Mouse (Mus musculus) ES-Bruce4 (cell line): ENCODE measurements around the gene Il17d. TPM values are rescaled to one million over a fixed set of nuclear protein-coding genes. Genes with fewer than 3 reads are reported as not detected.
A peak's percentile ranks its signal among the peaks of the same experiment; 100 is the strongest.

Experiments used
- H3K27ac ChIP-seq: 2 replicates; pipeline ENCODE4 v1.5.1; 2012; ENCODE audit warnings: low read length, inconsistent platforms; ENCODE audit not compliant: insufficient read depth
- H3K27me3 ChIP-seq: 2 replicates; pipeline ENCODE4 v1.6.1; 2012; ENCODE audit warnings: mild to moderate bottlenecking, low read length, inconsistent platforms; ENCODE audit not compliant: control insufficient read depth, poor library complexity, insufficient read depth, severe bottlenecking
- H3K36me3 ChIP-seq: 2 replicates; pipeline ENCODE4 v1.6.1; 2012; ENCODE audit warnings: inconsistent platforms, mild to moderate bottlenecking, low read length, moderate library complexity; ENCODE audit not compliant: control insufficient read depth, poor library complexity, insufficient read depth, severe bottlenecking
- H3K4me1 ChIP-seq: one replicate; pipeline ENCODE4 v1.8.1; 2011; ENCODE audit warnings: low read length; ENCODE audit not compliant: control insufficient read depth, insufficient read depth
- H3K4me3 ChIP-seq: 2 replicates; pipeline ENCODE4 v1.5.1; 2011; ENCODE audit warnings: low read depth, mild to moderate bottlenecking, low read length
- H3K9ac ChIP-seq: 2 replicates; pipeline ENCODE4 v1.6.1; 2012; ENCODE audit warnings: low read depth, mild to moderate bottlenecking, inconsistent platforms; ENCODE audit not compliant: poor library complexity, severe bottlenecking
- H3K9me3 ChIP-seq: replicated peaks from 2 replicates; pipeline ENCODE4 v1.6.1; 2012; ENCODE audit warnings: mild to moderate bottlenecking, low read length, inconsistent platforms; ENCODE audit not compliant: control insufficient read depth, poor library complexity, insufficient read depth, severe bottlenecking
- CTCF ChIP-seq: IDR thresholded peaks from one replicate; pipeline ENCODE4 v1.8.1; 2011; ENCODE audit warnings: low read depth, low read length
- EP300 ChIP-seq: IDR thresholded peaks from 2 replicates; pipeline ENCODE4 v1.6.1; 2011; ENCODE audit warnings: low read depth, low read length; ENCODE audit not compliant: insufficient read depth
- POLR2A ChIP-seq: IDR thresholded peaks from one replicate; pipeline ENCODE4 v1.8.1; 2011; ENCODE audit warnings: low read length; ENCODE audit not compliant: insufficient read depth
- polyA plus RNA-seq: library from polyadenylated mRNA; stranded (reverse); fragments of >200 nt; gene quantifications from 2 replicates; pipeline ENCODE4 v1.2.4, GENCODE M21; 2011; ENCODE audit warnings: low read depth; ENCODE audit not compliant: missing spikeins, insufficient read depth, insufficient read length

The Il17d gene
- polyA plus RNA-seq, 1 experiment = 1.4 TPM

DNA sequence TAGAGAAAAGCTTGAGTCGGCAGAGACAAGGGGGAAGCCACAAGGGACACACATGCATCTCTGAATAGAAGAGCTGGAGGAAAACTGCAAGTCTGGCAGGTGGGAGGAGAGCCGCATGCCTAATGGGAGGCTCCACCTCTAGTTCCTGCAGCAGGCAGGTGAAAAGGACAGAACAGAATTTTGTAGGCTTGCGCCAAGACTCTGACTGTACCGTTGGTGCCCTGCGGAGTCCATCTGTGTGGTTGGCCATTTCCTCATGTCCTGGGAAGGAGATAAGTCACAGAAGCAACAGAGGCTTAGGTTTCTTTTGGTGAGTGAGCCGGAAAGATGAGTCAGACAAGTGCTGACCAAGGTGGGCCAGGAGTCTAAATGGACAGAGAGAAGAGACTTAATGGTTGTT lies 20.8 kb upstream of the Il17d start:
- no peak overlapping the region for H3K9ac ChIP-seq
- H3K36me3 ChIP-seq = no peaks in the 10 kb centered on the region
- H3K9me3 ChIP-seq = no peaks in the 10 kb centered on the region
- H3K4me1 ChIP-seq = no peaks in the 10 kb centered on the region
- H3K27ac ChIP-seq = no peak overlapping the region
- H3K27me3 ChIP-seq = no peaks in the 10 kb centered on the region
- no peak overlapping the region for H3K4me3 ChIP-seq
- TF ChIP-seq EP300 = no peak
- TF ChIP-seq CTCF = no peak
- no peak for TF ChIP-seq POLR2A

DNA sequence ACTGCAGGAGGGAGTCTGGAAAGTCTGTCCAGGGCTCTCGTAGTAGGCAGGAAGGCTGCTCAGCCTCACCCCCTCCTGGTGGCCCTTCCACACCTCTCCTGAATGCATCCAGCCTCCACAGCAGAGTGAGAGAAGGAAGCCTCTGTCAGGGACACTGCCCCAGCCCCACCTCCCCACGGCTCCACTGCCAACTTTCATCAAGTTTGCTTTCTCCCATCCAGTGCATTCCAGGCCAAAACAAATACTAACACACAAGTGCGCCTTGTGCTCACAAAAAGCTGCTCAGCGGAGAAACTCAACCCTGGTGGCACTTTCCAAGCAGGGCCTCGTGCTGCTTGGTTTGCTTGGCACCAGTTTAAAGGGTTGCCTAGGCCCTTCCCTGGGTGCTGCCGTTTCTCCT lies 15.0 kb upstream of the Il17d start:
- no peaks in the 10 kb centered on the region for H3K27me3 ChIP-seq
- no peaks in the 10 kb centered on the region for H3K9me3 ChIP-seq
- no peak overlapping the region for H3K27ac ChIP-seq
- H3K4me3 ChIP-seq = no peak overlapping the region
- H3K4me1 ChIP-seq = no peaks in the 10 kb centered on the region
- TF ChIP-seq CTCF (no peak), POLR2A (no peak)
- H3K9ac ChIP-seq = no peak overlapping the region
- H3K36me3 ChIP-seq = no peaks in the 10 kb centered on the region

DNA sequence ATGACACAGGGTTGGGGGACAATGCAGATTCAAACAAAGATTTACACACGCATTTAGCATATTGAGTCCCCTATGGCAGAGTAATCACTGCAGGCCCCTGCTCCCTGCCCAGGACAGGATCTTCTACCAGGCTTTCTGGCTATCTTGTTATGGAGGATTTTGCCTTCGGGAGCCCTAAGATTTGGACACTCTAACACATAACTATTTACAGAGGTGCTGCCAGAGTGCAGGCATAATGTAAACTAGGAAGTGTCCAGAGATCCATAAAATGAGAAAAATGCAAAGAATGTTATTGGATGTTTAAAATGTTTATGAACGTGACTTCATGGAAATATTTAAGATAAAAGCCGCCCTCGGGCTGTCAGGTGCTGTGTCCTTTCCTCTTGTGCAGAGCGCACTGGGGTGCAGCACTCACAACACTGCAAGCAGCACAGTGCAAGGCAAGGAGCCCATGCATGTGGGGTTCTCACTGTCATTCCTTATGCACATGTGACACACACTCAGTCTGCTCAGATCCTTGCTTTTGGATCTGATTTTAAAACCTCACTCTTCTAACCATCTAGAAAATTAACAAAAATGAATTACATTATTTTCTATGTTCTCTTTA lies 9.3 kb upstream of the Il17d start:
- H3K27me3 ChIP-seq = no peaks in the 10 kb centered on the region
- no peaks in the 10 kb centered on the region for H3K4me1 ChIP-seq
- H3K4me3 ChIP-seq = no peak overlapping the region
- no peaks in the 10 kb centered on the region for H3K9me3 ChIP-seq
- no peak overlapping the region for H3K27ac ChIP-seq
- TF ChIP-seq CTCF = no peak
- TF ChIP-seq POLR2A = no peak
- no peak for TF ChIP-seq EP300
- H3K9ac ChIP-seq = no peak overlapping the region
- no peaks in the 10 kb centered on the region; the same call in 1 of the 2 replicates for H3K36me3 ChIP-seq

DNA sequence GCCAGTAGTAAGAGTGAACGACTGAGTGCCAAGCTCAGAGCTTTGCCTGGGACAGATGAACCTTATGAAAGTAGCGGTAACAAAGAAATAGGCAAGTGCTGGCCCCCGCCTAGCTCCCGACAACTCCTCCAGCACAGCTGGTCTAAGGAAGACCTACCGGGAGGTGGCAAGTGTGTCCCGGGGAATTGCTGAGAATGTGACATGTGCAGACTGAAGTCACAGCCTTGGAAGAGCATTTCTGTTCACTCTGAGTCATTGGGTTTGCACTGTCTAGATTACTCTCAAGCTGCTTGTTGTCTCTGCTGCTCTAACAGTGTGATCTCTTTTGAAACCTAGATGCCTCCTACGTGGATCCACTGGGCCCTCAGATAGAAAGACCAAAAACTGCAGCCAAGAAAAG lies 7.6 kb upstream of the Il17d start:
- no peaks in the 10 kb centered on the region for H3K4me1 ChIP-seq
- no peaks in the 10 kb centered on the region; the same call in 1 of the 2 replicates for H3K36me3 ChIP-seq
- TF ChIP-seq EP300 (no peak), CTCF (no peak), POLR2A (no peak)
- no peak overlapping the region for H3K9ac ChIP-seq
- no peaks in the 10 kb centered on the region for H3K27me3 ChIP-seq
- no peak overlapping the region for H3K4me3 ChIP-seq
- no peak overlapping the region for H3K27ac ChIP-seq
- no peaks in the 10 kb centered on the region for H3K9me3 ChIP-seq

DNA sequence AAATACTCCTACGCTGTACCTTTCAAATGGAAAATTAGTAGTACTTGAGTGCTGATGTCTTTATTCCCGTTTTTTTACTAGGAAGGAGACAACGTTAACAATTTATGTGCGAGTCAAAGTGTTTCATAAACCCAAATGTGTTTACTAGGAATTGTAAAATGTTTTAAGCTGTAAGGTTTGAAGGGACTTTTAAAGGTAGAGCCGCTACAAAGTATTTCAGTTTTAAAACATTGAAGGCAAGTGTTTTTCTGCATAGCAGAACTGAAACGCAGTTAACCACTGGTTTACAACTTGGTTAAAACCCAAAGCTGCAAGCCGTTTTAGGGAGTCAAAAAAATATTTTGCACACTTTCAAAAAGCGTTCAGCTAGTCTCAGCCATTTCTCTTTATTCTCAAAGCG lies 815 bp upstream of the Il17d start:
- Histone ChIP-seq H3K4me3 (no peak overlapping the region), H3K9ac (peak overlapping the region; percentile 98; the same call in 1 of the 2 replicates), H3K27me3 (no peaks in the 10 kb centered on the region), H3K4me1 (peaks cover 10% of the 10 kb centered on the region), H3K9me3 (no peaks in the 10 kb centered on the region), H3K36me3 (no peaks in the 10 kb centered on the region; the same call in 1 of the 2 replicates), H3K27ac (no peak overlapping the region)
- TF ChIP-seq CTCF = no peak
- TF ChIP-seq EP300 = no peak
- TF ChIP-seq POLR2A = no peak

DNA sequence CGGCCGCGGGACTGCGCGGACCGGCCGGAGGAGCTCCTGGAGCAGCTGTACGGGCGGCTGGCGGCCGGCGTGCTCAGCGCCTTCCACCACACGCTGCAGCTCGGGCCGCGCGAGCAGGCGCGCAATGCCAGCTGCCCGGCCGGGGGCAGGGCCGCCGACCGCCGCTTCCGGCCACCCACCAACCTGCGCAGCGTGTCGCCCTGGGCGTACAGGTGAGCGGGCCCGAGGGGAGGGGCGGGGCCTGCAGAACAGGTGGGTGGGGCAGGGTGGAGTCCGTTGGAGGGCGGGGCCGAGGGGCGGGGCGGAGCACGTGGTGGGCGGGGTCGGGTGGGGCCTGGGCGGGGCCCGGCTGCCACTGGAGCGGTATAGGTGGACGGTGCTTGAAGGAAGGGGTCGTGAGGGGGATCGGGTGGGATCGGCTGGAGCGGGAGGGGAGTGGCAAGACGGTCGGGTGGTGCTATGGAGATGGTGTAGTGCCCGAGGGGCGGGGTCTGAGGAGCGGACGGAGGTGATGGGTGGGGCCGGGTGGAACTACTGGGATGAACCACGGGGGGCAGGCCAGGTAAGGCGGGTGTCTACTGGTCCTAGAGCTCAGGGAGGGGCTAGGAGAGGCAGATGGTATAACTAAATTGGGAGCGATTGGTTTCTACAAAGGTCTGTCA lies 942 bp downstream of the Il17d start:
- Histone ChIP-seq H3K27ac (peak overlapping the region; percentile 69), H3K27me3 (no peaks in the 10 kb centered on the region), H3K4me3 (peak overlapping the region; percentile 73), H3K9ac (peak overlapping the region; percentile 98), H3K9me3 (no peaks in the 10 kb centered on the region), H3K36me3 (no peaks in the 10 kb centered on the region; the same call in 1 of the 2 replicates), H3K4me1 (peaks cover 13% of the 10 kb centered on the region)
- TF ChIP-seq CTCF = no peak
- TF ChIP-seq EP300 = 0 out of 2 replicates have a peak, but pooled peaks have one; percentile 53
- peak; percentile 26 for TF ChIP-seq POLR2A
